Mouse (Mus musculus) ovary, adult 18-20 months (tissue): ENCODE results near the gene Parpbp.

Experiments used
- DNase-seq: peaks from one replicate; pipeline ENCODE4 v3.0.0; 2022; ENCODE audit warnings: low spot score, mixed read lengths

The Parpbp gene

GRCm38 (mm10) chr10:88146707-88147477, at the start of gene Parpbp, which contains the start of gene Nup37:
Parpbp (minus strand) TSS chr10:88146941.
Nup37 (plus strand) TSS chr10:88146992.
- DNase-seq: peak; percentile 72

DNA sequence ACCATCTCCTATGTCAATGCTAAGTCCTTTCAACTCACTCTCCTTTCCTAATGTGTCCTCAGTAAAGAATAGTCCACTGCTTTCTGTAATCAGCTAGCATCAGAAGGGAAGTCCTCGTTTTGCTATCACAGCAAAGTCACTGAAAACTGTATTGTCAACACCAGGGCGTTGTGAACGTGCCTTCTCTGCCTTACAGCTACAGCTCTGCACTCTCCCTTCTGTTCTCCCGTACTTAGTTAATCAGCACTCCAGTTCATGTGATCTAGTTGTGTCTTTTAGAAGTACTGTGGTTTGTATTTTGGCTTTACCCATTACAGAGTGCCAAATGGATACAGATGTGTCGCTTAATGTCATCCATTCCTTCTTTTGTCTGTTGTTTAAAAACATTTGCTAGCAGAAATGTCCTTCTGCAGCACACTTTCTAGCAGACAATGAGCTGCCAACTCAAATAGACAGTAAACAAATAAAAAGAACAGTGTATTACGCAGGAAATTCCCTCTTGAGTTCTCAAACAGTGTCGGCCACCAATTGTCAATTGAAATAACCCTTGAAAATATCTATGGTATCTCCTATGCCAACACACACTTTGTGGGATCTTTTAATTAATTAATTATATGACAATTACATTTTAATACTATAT, 20.8 kb upstream of the Parpbp start:
- no peak for DNase-seq

DNA sequence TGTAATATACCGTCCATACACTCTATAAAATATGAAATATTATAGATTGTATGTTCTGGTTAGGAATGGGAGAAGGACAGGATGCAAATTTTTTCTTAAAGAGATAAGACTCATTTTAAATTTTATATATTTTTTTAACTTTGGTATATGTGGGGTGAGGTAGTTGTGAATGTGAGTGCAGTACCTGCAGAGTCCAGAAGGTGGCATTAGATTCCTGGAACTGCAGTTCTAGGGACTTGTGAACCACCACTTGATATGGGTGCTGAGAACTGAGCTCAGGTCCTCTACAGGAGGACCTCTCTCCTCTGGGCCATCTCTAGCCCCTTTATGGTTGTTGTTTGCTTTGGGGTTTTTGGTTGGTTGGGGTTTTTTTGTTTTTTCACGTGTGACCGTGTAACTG, 19.4 kb upstream of the Parpbp start:
- no peak for DNase-seq

DNA sequence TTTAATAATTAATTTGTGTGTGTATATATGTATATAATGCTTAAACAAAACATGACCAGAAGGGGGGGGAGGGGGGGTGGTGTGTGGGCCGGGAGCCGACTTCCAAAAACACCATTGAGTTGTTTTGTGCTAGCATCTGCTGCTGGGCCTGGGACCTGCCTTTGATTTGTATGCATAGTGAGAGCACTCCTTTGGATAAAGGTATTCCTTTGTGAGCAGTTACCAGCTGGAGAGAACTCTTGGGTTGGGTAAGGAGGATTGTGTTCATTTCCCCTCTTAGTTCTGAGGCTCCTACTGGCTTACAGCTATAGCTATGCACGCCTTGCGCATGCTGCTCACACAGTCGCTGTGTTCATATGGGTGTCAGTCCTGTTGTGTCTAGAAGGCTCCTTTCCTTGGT, 15.9 kb upstream of the Parpbp start:
- DNase-seq: no peak

DNA sequence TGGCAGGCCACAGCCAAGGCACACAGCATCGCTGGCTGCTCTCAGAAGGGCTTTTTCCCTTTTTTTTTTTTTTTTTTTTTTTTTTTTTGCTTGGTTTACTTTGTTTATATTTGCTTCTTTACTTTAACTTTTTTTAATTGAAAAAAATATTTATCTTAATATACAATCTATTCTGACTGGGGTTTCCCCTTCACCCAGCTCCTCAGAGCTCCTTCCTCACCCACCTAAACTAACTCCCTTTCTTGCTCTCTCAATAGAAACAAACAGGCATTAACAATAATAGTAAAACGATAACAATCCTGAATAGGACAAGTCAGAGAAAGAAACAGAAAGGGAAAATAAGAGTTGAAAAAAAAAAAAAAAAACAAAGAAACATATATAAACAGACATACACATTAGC, 15.4 kb upstream of the Parpbp start:
- no peak for DNase-seq

GRCm38 (mm10) chr10:88151658-88152057, 4.9 kb upstream of the Parpbp start:
- no peak for DNase-seq

GRCm38 (mm10) chr10:88150381-88150780, 3.6 kb upstream of the Parpbp start:
- DNase-seq: no peak

- no peak for DNase-seq
Measured at GRCm38 (mm10) chr10:88146187-88146586, 554 bp downstream of the Parpbp start.

GRCm38 (mm10) chr10:88135630-88136029, 11.1 kb downstream of the Parpbp start:
- no peak for DNase-seq

DNA sequence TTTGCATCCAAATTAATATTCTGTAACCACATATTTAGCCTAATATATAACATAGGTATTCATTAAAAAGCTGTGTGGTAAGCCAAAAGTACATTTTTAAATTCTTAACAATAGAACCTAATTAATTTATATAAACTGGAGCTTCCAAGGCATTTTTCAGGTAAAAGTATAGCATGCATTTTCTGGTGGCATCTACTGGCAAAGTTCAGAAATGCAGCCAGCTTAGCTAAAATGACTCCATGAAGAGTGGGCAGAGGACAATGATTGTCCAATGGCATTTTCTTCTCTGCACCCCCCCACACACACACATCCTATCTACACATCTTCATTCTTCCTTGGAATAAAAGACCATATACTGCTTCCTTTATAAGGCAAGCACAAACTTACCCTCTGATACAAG, 27.0 kb downstream of the Parpbp start:
- no peak for DNase-seq

GRCm38 (mm10) chr10:88113290-88113689, 33.5 kb downstream of the Parpbp start:
- no peak for DNase-seq

DNA sequence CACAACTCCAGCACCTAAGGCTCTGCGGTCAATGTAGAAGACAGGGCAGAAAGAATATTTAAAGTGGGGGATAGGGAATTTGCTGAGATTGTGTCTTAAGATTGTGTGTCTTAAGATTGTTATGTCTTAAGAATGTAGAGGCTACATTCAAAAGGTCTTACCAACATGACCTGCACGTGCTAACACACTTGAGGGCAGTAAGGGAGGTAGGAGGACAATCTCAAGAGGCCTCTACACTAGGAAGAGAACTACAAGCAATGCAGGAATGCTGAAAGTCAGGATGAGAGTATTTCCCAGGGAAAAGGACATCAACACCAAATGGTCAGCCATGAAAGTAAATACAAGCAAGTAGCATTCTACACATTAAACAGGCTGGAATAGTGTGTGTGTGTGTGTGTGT, 40.6 kb downstream of the Parpbp start:
- no peak for DNase-seq

- no peak for DNase-seq
Measured at GRCm38 (mm10) chr10:88090772-88091171, 56.0 kb downstream of the Parpbp start, which contains the start of gene Pmch. Pmch (plus strand) TSS chr10:88091072.

- no peak for DNase-seq
Measured at GRCm38 (mm10) chr10:88067377-88067776, 79.4 kb downstream of the Parpbp start.

- no peak for DNase-seq
Measured at GRCm38 (mm10) chr10:88064872-88065271, 81.9 kb downstream of the Parpbp start.

- DNase-seq: no peak
Measured at GRCm38 (mm10) chr10:88063436-88063835, 83.3 kb downstream of the Parpbp start.

GRCm38 (mm10) chr10:88056950-88057649, 89.6 kb downstream of the Parpbp start:
- DNase-seq: peak; percentile 2

DNA sequence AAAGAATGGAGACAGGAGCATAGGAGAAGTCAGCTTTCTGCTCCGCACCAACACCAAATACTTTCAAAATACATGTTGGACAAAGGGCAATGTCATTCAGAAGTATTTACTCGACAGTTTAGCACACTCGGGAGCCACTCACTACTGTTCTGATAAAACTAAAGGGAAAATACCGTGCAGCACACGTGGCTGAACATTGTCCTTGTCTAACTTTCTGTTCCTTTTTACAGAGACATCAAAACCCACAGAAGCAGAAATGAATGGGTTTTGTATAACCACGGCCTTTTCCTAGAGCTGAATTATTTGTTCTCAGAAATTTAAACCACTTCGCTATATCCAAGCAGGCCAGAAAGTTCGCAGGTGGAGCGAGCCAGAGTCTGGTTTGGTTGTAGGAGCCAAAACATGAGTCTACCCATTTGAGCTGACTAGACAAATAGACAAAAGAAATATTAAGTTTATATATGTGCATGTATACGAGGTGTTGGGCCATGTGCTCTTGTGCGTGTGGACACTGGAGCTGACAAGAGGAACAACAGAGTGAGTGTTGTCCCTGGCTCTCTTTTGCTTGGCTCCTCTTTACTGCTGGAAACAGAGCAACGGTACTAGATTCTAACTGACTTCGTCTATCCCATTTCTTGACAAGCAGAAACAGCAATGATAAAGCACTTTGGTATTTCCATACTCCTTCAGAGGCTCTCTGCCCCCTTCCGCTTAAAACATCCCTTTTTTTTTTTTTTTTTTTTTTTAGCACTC, 92.3 kb downstream of the Parpbp start:
- DNase-seq: no peak

- DNase-seq: no peak
Measured at GRCm38 (mm10) chr10:88046098-88046771, 100.5 kb downstream of the Parpbp start.

DNA sequence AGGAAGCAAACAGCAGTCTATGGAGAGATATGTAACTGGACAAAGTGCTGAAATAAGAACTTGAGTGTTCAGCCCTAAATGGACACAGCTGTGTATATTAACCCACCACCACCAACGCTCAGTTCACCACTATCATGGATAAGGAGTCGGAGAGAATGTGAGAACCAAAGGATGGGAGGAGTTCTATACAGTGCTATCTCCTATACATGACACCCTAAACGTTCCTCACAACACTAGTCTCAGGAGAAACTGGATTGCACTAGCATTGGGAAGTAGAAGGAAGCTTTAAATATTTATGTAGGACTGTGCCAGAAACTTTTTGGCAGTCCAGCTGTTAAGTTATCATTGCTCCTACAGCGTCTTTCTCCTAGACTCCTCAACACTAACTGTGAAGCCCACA, 102.4 kb downstream of the Parpbp start:
- no peak for DNase-seq
